Mouse (Mus musculus) adrenal gland, adult (tissue): Measurements from ENCODE around the gene P2rx7.
A peak's percentile ranks its signal among the peaks of the same experiment; 100 is the strongest.

Source experiments
- DNase-seq, 2 experiments: peaks; one replicate each; pipeline ENCODE4 v3.0.0; 2022 to 2023; ENCODE audit warnings: low spot score in 1 of 2; ENCODE audit not compliant: inconsistent age in 2 of 2

The P2rx7 gene

DNA sequence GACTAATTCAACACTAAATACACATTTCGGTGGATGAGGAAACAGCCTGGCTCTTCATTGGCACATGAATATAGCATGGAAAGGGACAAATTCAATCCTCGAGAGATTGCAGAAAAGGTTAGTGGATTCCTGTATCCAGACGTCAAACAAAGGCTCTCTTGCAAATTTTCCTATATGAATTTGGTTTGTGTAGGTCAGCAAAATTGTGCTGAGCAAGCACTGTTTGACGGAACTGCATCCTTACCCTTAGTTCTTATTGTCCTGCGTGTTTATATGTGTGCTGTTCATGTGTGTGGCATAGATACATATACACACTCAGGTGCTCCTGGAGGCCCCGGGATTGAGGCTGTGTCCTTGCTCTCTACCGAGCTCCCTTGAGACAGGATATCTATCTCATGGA lies 45.4 kb downstream of the P2rx7 start:
- DNase-seq = no peak

- DNase-seq = no peak
Measured at GRCm38 (mm10) chr5:122690486-122690885, 46.8 kb downstream of the P2rx7 start.

DNA sequence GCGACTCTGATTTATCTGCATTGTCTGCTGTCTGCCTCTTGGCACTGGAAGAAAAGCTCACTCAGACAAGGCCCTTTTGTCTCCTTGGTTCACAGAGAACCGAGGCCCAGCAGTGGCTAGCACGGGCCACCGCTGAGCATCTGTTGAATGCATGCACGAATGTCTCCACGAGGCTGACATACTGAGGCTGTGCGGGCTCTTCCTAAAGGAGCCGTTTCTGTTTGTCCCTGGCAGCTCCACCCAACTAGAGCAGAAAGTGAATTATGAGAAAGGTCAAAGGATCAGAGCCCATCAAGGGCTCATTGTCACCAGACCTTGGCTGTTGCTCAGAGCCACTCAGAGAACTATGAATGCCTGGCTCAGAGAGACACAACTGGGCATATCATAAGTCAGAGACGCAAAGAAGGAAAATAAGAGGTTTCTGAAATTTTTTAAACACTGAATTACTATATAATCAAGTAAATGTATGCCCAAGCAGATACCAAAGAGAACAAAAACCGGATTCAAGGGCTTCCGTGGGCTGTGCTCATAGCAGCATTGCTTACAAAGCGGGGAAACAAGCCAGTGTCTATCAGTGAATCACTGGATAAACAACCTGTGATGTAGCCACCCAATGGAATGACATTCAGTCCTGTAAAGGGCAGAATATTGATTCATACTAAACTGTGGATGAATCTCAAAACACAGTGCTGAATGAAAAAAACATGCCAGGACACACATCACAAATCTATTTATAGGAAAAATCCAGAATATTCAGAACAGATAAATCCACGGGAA lies 49.9 kb downstream of the P2rx7 start:
- DNase-seq = peak; percentile 26 to 82

- DNase-seq = no peak
Measured at GRCm38 (mm10) chr5:122695516-122695915, 51.8 kb downstream of the P2rx7 start.

DNA sequence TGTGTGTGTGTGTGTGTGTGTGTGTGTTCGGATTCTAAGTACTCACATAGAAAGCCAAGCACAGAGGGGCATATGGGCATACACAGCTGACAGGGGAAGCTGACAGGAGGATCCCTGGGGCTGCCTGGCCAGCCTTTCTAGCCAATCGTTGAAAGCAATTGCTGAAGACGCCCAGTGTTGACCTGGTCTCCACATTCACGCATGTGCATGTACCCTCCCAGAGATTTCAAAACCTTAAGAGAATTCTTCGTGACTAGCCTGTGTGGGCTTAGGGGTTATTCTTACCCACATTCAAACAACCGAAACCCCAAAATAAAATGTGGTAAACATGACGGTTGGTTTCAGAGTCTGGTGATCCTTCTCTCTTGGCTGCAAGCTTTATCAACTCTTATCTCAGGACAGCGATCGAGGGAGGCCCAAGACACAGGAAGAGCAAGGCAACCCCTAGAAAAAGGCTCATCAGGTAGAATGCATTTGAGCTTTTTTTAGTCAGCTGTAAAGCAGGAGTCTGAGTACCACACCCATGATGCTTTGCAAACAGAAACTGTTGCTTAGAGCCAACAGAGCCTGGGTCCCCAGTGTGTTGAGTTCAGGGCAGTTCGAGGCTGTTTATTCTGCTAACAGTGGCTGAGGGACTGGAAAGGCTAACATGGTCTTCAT lies 54.5 kb downstream of the P2rx7 start:
- DNase-seq = peak in 1 of 2 experiments; percentile 14

- DNase-seq = no peak
Measured at GRCm38 (mm10) chr5:122698701-122699060, 55.0 kb downstream of the P2rx7 start.

GRCm38 (mm10) chr5:122700109-122700836 lies 56.6 kb downstream of the P2rx7 start:
- no peak for DNase-seq

GRCm38 (mm10) chr5:122700837-122701212 lies 57.1 kb downstream of the P2rx7 start:
- DNase-seq = peak in 1 of 2 experiments; percentile 19

DNA sequence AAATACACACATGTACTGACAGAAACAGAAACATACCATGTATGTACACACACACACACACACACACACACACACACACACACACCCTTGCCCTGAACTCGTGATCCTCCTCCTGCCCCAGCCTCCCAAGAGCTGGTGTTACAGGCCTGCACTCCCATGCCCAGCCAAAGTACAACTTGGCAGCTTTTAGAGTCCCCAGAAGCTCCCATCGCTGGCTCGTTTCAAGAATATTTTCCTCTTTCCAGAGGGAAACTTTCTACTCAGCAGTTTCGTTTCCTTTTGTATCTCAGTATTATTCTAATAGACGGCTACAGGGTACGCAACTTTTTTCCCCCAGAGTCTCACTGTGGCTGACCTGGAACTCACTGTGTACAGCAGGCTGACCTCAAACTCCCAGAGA lies 58.4 kb downstream of the P2rx7 start:
- DNase-seq = peak in 1 of 2 experiments; percentile 45

- DNase-seq = no peak
Measured at GRCm38 (mm10) chr5:122703574-122703973, 59.9 kb downstream of the P2rx7 start.

DNA sequence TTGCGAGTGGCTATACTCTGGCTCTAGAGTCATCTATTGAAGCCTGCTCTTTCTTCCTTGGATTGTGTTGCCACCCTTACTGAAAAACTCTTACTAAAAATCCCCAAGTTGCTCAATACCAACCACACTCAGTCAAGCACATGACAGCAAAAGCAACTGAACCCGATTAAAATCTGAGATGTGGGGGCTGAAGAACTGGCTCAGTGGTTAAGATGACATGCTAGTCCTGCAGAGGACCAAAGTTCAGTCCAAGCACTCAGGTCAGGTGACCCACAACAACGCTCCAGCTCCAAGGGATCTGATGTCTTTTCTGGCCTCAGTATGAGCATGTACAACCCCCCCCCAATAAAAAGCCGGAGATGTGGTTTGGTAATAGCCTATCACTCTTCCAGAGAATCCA lies 60.9 kb downstream of the P2rx7 start:
- no peak for DNase-seq

- no peak for DNase-seq
Measured at GRCm38 (mm10) chr5:122705174-122705573, 61.5 kb downstream of the P2rx7 start.

GRCm38 (mm10) chr5:122706917-122707275 lies 63.2 kb downstream of the P2rx7 start:
- DNase-seq = no peak

DNA sequence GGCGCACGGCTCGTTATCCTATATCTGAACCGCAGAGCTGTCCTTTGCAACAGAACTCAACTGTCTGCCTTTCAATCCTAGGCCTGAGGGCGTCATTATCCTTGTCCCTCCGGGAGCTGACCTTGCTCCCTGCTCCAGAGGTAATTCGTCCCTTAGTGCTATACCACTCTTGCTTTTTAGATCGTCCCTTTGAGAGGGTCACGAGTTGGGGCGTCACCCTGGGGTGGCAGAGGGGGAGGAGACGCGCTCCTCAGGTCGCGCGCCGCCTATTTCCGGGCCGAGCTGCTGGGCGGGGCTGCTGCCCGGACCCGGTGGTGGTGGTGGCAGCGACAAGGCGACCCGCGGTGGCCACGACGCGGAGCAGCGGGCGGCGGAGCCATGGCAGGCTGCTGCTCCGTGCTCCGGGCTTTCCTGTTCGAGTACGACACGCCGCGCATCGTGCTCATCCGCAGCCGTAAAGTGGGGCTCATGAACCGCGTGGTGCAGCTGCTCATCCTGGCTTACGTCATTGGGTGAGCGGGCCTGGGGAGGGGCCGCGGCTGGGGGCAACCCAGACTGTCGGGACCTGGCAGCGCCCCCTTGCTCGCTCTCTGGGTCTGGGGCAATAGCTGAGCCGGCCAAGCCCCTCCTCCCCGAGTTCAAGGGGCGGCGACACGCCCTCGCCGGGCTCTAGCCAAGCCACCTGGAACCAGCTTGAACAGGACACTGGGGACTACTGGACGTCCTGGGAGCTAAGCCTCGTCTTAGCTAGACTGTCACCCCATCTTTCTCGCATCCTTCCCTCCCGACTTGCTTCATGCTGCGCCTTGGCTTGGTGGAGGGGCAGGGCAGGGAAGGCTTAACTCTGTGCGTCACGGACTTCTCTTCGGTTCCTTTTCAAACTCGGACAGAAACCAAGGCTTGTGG lies 63.8 kb downstream of the P2rx7 start, which contains the start of gene P2rx4:
P2rx4 (plus strand) TSS at position 269 of the 906 bp plus-strand sequence.
- DNase-seq = peak; percentile 89 to 95

GRCm38 (mm10) chr5:122708819-122709218 lies 65.1 kb downstream of the P2rx7 start:
- no peak for DNase-seq

GRCm38 (mm10) chr5:122715723-122716122 lies 72.0 kb downstream of the P2rx7 start:
- no peak for DNase-seq

GRCm38 (mm10) chr5:122716793-122717192 lies 73.1 kb downstream of the P2rx7 start:
- DNase-seq = no peak

- DNase-seq = no peak
Measured at GRCm38 (mm10) chr5:122718400-122718799, 74.7 kb downstream of the P2rx7 start.

DNA sequence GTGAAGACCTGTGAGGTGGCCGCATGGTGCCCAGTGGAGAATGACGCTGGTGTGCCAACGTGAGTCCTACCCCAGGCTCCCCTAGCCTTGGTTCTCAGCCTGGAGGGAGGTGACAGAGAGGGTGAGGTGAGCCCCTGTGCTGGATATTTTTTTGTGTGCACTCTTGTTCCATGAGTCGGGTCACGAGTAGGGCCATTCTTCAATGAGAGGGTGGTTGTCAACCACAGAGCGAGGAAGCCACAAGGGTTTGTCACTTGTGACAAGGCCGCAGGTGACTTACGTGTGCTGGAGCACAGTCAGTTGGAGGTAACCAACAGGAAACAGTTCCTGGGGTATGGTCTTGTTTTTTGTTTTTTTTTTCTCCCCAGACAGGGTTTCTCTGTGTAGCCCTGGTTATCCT lies 75.5 kb downstream of the P2rx7 start:
- DNase-seq = no peak

DNA sequence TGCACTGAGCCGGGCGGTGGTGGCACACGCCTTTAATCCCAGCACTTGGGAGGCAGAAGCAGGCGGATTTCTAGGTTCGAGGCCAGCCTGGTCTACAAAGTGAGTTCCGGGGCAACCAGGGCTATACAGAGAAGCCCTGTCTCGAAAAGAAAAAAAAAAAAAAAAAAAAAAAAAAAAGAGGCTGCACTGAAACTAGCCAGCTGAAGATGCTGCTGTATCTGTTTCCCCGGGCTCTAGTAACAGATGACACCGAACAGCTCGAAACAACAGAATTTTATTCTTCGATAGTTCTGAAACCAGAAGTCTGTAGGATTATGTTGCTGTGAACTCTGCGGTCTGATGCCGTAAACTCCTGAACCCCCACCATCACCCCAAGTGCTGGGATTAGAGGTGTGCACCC lies 81.7 kb downstream of the P2rx7 start:
- no peak for DNase-seq

GRCm38 (mm10) chr5:122726068-122726467 lies 82.4 kb downstream of the P2rx7 start:
- DNase-seq = peak; percentile 41 to 90
